Mouse (Mus musculus) neural tube, embryonic 12.5 days (tissue): ENCODE measurements around the gene Hist3h2a. TPM values are rescaled to one million over a fixed set of nuclear protein-coding genes. Genes with fewer than 3 reads are reported as not detected.
A peak's percentile ranks its signal among the peaks of the same experiment; 100 is the strongest.

Source experiments
- ATAC-seq: fragments of 200-750 bp; cut with Nextera tagmentation; 2 replicates; pipeline ENCODE4 v1.8.0; 2017; ENCODE audit warnings: low read depth, mild to moderate bottlenecking, moderate TSS enrichment, moderate library complexity; ENCODE audit not compliant: low FRiP score
- H3K27ac ChIP-seq: fragments of 300-500 bp; sonication (generic); 2 replicates; pipeline ENCODE4 v1.5.1; 2016
- H3K27me3 ChIP-seq: fragments of 300-500 bp; sonication (generic); replicated peaks from 2 replicates; pipeline ENCODE4 v1.6.1; 2016; ENCODE audit warnings: mild to moderate bottlenecking
- H3K36me3 ChIP-seq: fragments of 300-500 bp; sonication (generic); 2 replicates; pipeline ENCODE4 v1.6.1; 2016; ENCODE audit warnings: mild to moderate bottlenecking
- H3K4me1 ChIP-seq: fragments of 300-500 bp; sonication (generic); 2 replicates; pipeline ENCODE4 v1.6.1; 2016
- H3K4me2 ChIP-seq: fragments of 300-500 bp; sonication (generic); replicated peaks from 2 replicates; pipeline ENCODE4 v1.6.1; 2016; ENCODE audit warnings: mild to moderate bottlenecking
- H3K4me3 ChIP-seq: fragments of 300-500 bp; sonication (generic); 2 replicates; pipeline ENCODE4 v1.5.1; 2016
- H3K9ac ChIP-seq: fragments of 300-500 bp; sonication (generic); 2 replicates; pipeline ENCODE4 v1.6.1; 2016; ENCODE audit warnings: mild to moderate bottlenecking
- H3K9me3 ChIP-seq: fragments of 300-500 bp; sonication (generic); 2 replicates; pipeline ENCODE4 v1.6.1; 2016; ENCODE audit warnings: mild to moderate bottlenecking
- WGBS: fragments of 180-500 bp; shearing (Covaris S2); methylation state at CpG from one replicate; pipeline ENCODE4 v1.1.7; 2016; 5-methylcytosine and 5-hydroxymethylcytosine counted together
- polyA plus RNA-seq: library from polyadenylated mRNA; unstranded; fragments of >200 nt; fragmentation: Nextera tagmentation; extraction: Ambion mirVana; gene quantifications from 2 replicates; pipeline ENCODE4 v1.2.1, GENCODE M21; 2016

Hist3h2a gene
- polyA plus RNA-seq, 1 experiment from 2014 or later, result 91.6 TPM

DNA sequence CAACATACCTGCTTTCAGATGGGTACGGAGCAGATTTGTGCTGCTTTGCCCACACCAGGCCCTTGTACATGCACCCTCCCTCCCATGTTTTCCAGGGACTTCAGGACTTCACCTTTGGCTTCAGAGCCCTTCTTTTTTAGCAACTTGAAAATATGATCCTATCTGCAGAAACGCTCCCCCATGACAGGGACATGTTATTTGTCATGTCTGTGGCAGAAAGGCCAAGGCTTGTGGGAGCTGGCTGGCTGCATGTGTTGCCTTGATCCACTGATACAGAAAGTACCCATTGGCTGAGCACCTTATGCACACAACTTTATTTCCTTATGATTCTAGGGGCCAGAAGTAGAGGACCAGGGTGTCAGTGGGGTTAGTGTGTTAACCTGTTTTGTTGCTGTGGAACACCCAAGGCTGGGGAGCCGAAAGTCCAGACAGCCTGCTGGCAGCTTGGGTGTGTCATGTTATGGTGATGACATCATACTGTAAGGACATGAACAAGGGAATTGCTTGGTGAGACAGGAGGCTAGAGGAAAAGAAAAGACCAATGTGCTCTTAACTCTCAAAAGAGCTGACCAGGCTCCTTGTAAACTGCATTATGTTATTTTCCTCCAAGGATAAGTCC lies 30.9 kb downstream of the Hist3h2a start:
- Histone ChIP-seq H3K36me3 (peaks cover 78% of the 10 kb centered on the region), H3K4me2 (no peak overlapping the region), H3K4me3 (no peak overlapping the region), H3K4me1 (peaks cover 12% of the 10 kb centered on the region), H3K27ac (no peak overlapping the region), H3K9me3 (no peaks in the 10 kb centered on the region), H3K27me3 (no peaks in the 10 kb centered on the region), H3K9ac (no peak overlapping the region)
- 98% methylated on average over 3 of the region's 3 CpGs for WGBS
- ATAC-seq, result no peak

DNA sequence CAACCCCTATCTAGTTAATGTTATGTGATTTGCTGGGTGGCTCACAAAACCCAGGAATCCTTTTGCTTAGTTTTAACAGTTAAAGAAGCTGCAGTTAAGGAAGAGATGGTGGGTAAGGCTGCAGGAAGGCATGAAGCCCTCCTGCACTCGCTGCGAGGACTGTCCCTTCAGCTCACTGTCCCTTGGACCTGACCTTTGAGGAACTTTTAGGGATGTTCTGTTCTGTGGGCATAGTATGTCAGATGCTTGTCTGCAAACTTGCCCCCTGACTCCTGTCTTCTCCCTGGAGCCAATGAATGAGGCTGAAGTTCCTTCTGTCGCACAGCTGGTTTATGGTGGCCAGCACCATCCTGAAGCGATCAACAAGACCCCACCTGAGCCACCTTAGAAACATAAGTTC lies 34.7 kb downstream of the Hist3h2a start:
- Histone ChIP-seq H3K4me1 (peaks cover 3% of the 10 kb centered on the region; the same call in 1 of the 2 replicates), H3K4me2 (no peak overlapping the region), H3K27me3 (peaks cover 9% of the 10 kb centered on the region), H3K4me3 (no peak overlapping the region), H3K27ac (no peak overlapping the region), H3K36me3 (peaks cover 65% of the 10 kb centered on the region), H3K9me3 (no peaks in the 10 kb centered on the region), H3K9ac (no peak overlapping the region)
- no peak for ATAC-seq
- 95% methylated on average over 4 of the region's 4 CpGs for WGBS

DNA sequence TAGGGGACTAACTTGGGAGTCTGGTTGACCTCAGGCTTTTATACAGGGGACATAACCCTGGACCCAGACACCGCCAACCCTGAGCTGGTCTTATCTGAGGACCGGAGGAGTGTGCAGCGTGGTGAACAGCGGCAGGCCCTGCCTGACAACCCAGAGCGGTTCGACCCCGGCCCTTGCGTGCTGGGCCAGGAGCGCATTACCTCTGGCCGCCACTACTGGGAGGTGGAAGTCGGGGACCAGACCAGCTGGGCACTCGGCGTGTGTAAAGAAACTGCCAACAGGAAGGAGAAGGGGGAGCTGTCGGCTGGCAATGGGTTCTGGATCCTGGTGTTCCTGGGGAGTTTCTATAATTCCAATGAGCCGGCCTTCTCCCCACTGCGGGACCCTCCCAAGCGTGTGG lies 35.7 kb downstream of the Hist3h2a start:
- ATAC-seq, result no peak
- H3K4me1 ChIP-seq, result peaks cover 10% of the 10 kb centered on the region; the same call in 1 of the 2 replicates

DNA sequence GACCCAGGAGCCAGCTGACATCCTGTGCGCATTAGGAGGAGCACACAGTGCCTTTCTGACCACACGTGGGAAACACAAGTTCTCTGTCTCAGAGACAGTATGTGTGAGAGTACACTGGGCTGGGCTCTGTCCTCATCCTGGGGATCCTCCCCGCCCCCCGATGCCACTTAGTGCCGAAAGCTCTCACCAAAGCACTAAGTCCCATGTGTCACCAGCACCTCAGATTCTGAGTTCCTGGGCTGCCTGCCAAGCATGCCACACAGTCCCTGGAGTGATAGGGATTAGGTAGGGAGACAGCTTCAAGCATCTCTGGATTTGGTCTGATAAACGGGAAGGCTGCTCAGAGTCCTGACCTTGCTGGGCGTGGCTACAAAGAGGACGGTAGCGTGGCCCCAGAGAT lies 36.3 kb downstream of the Hist3h2a start:
- ATAC-seq, result no peak
- Histone ChIP-seq H3K27me3 (peaks cover 25% of the 10 kb centered on the region), H3K36me3 (peaks cover 49% of the 10 kb centered on the region), H3K4me2 (no peak overlapping the region), H3K4me3 (no peak overlapping the region), H3K9ac (no peak overlapping the region), H3K9me3 (no peaks in the 10 kb centered on the region), H3K4me1 (peaks cover 10% of the 10 kb centered on the region; the same call in 1 of the 2 replicates), H3K27ac (no peak overlapping the region)
- 88% methylated on average over 9 of the region's 9 CpGs for WGBS

More for the DNA sequence above, 35.7 kb downstream of the Hist3h2a start:
- Histone ChIP-seq H3K27me3 (peaks cover 19% of the 10 kb centered on the region), H3K4me2 (no peak overlapping the region), H3K36me3 (peaks cover 56% of the 10 kb centered on the region), H3K9ac (no peak overlapping the region), H3K4me3 (no peak overlapping the region), H3K9me3 (no peaks in the 10 kb centered on the region), H3K27ac (no peak overlapping the region)
- 91% methylated on average over 17 of the region's 17 CpGs for WGBS

DNA sequence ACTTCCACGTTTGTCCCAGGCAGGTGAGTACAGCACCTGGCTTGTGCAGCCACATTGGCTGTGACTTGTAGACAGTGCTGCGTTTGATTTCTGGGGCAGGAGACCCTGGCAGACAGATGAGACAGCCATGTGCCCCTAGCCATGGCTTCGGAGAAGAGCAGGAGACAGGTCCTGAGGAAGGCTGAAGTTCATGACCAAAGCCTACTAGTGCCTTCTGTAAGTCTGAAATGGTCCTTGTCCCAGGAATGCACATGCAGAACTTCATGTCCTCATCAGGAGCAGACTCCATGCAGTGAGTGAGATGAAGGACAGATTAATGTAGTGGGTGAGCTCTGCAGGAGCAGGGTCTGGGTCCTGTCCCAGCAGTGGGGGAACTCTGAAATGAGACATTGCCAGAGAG lies 37.4 kb downstream of the Hist3h2a start:
- Histone ChIP-seq H3K9ac (no peak overlapping the region), H3K36me3 (peaks cover 39% of the 10 kb centered on the region), H3K9me3 (no peaks in the 10 kb centered on the region), H3K27ac (no peak overlapping the region), H3K4me1 (peaks cover 10% of the 10 kb centered on the region; the same call in 1 of the 2 replicates), H3K27me3 (peaks cover 26% of the 10 kb centered on the region), H3K4me2 (no peak overlapping the region), H3K4me3 (no peak overlapping the region)
- 85% methylated on average over 3 of the region's 3 CpGs for WGBS
- ATAC-seq, result no peak

DNA sequence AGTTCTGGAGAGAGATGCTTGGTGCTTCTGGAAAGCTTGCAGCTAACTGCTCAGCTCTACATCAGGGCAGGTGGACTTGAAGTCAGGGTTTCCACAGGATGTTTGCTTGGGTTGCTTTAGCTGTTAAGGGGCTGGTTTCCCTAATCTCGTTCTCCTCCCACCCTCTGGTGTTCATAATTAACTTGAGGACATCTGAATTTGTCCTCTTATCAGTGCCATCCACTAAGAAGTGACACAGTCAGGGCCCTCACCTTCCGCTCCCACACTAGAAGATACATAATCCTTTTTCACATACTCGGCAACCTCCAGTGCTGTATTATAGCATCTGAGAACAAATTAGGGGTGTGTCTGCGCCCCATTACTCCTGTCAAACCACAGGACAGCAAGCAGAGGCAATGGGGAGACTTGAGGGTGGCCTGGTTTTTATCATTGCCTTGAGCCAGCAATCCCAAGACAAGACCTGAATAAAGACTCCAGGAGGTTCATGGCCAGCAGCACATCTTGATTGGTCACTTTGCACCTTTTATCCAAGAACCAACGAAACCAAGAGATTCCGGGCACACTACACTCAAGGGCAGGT lies 38.7 kb downstream of the Hist3h2a start:
- Histone ChIP-seq H3K9me3 (no peaks in the 10 kb centered on the region), H3K4me1 (peaks cover 10% of the 10 kb centered on the region; the same call in 1 of the 2 replicates), H3K4me2 (no peak overlapping the region), H3K4me3 (no peak overlapping the region), H3K36me3 (peaks cover 27% of the 10 kb centered on the region), H3K27me3 (peaks cover 26% of the 10 kb centered on the region), H3K9ac (no peak overlapping the region), H3K27ac (no peak overlapping the region)
- no peak for ATAC-seq
- 85% methylated on average over 6 of the region's 6 CpGs for WGBS

DNA sequence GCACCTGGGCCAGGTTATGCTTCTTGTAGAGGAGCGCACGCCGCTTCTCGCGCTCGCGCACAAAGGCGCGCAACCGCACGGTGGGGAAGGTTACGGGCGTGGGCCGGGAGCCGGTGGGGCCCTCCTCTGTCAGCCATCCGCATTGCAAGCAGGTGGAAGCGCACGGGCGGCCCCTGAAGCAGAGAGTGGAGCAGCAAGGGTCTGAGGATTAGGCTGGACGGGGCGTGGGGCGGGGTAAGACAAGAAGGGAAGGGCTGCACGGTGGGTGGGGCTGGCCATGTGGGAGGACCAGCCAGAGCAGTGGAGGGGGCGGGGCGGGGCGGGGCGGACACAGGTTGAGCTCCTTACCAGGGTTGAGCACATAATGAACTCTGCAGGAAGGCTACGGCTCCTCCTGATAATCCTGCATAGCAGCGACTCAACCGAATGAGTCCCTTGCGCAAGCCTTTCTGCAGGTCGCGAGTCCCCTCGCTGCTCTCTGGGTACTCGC lies 39.9 kb downstream of the Hist3h2a start:
- Histone ChIP-seq H3K9ac (0 out of 2 replicates have a peak overlapping the region, but pooled peaks have one; percentile 9), H3K27ac (no peak overlapping the region), H3K36me3 (peaks cover 15% of the 10 kb centered on the region), H3K9me3 (no peaks in the 10 kb centered on the region), H3K4me1 (peaks cover 10% of the 10 kb centered on the region; the same call in 1 of the 2 replicates), H3K4me2 (peak overlapping the region; percentile 61), H3K27me3 (peaks cover 26% of the 10 kb centered on the region), H3K4me3 (peak overlapping the region; percentile 30)
- peak; percentile 50; the same call in 1 of the 2 replicates for ATAC-seq
- WGBS, result 1% methylated on average over 33 of the region's 35 CpGs

DNA sequence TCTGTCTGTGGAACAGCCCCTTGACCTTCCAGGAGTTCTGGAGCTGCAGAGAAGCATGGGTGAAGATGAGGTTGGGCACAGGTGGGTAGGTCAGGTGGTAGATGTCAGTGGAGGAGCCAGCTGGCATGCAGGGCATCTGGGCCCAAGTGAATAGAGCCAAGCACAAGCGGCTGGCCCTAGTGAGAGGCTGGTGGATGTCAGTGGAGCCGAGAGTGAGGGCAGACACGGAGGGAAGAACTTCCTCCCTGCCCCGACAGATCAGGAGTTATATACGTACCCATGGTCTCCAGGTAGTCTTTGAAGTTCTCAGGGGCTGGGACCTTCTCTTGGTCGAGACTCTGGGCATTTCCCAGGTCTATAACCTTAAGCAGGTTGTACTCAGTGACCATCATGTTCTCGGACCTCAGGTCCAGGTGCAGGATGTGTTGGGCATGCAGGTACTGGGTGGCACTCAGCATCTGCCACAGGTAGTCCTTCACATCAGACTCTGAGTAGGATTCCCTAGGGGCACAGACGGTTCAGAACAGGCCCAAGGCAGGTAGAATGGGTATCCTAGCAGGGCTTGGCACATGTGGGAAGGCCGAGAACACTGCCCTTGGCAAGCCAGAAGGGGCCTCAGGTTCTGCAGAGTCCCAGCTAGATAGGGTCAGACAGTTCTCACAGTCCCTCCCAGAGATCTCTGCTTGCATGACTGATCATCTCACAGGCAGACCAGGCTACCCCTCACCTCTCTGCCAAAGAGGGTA lies 40.7 kb downstream of the Hist3h2a start:
- H3K4me3 ChIP-seq, result no peak overlapping the region
- peaks cover 26% of the 10 kb centered on the region for H3K27me3 ChIP-seq
- peak overlapping the region; percentile 61 for H3K4me2 ChIP-seq

DNA sequence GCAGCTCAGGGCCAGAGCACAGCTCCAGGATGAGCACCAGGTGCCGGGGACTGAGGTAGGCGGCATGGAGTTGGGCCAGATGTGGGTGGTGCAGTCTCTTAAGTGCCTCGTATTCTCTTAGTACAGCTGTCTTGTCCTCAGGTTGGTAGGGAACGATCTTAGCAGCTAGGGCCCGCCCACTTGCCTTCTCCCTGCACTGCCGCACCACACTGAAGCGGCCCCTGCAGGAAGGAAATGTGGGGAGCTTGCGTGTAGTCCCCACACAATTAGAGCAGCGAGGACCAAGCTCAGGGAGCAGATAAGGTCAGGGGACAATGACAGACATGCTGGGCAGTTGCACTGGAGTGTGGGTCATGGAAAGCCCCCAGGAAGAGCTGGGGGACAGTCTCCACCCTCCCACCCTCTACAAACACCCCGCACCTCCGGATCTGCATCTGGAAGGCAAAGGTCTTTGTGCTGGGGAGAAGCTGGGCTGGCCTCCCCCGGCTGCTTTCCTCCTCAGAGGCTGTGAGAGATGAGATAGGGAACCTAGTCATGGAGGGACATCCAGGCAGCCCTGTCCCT lies 41.4 kb downstream of the Hist3h2a start:
- Histone ChIP-seq H3K4me2 (no peak overlapping the region), H3K9ac (no peak overlapping the region), H3K9me3 (no peaks in the 10 kb centered on the region), H3K4me3 (no peak overlapping the region), H3K27me3 (peaks cover 26% of the 10 kb centered on the region), H3K27ac (no peak overlapping the region), H3K4me1 (peaks cover 10% of the 10 kb centered on the region; the same call in 1 of the 2 replicates), H3K36me3 (peaks cover under 1% of the 10 kb centered on the region; the same call in 1 of the 2 replicates)
- 51% methylated on average over 12 of the region's 12 CpGs for WGBS
- ATAC-seq, result no peak

More for the DNA sequence above, 40.7 kb downstream of the Hist3h2a start:
- Histone ChIP-seq H3K4me1 (peaks cover 10% of the 10 kb centered on the region; the same call in 1 of the 2 replicates), H3K9me3 (no peaks in the 10 kb centered on the region), H3K9ac (no peak overlapping the region), H3K36me3 (peaks cover 7% of the 10 kb centered on the region; the same call in 1 of the 2 replicates), H3K27ac (no peak overlapping the region)
- 78% methylated on average over 9 of the region's 9 CpGs for WGBS
- ATAC-seq, result no peak

DNA sequence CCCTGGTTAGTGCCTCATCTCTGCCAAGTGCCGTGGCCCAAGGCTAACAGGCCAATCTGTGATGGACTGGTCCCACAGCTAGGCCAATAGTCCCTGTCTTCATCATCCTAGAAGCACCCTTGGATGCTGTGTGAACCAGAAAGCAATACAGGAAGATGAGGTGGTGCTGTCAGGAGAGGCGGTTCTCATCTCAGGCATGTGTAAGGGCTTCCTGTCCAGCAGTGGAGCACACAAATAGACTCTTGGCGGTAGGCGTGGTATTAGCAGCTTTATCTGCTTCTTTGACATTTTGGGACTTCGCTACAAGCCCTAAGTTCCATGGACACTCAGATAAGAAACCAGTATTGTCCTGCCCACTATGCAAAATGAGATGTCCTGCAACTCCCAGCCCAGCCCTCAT lies 43.1 kb downstream of the Hist3h2a start:
- 86% methylated on average over 5 of the region's 5 CpGs for WGBS
- no peak overlapping the region for H3K27ac ChIP-seq
- peaks cover 26% of the 10 kb centered on the region for H3K27me3 ChIP-seq
- no peak for ATAC-seq
- H3K36me3 ChIP-seq, result no peaks in the 10 kb centered on the region
- H3K9me3 ChIP-seq, result no peaks in the 10 kb centered on the region
- no peak overlapping the region for H3K4me3 ChIP-seq
- H3K4me1 ChIP-seq, result peaks cover 10% of the 10 kb centered on the region; the same call in 1 of the 2 replicates
- H3K9ac ChIP-seq, result no peak overlapping the region
- H3K4me2 ChIP-seq, result no peak overlapping the region

DNA sequence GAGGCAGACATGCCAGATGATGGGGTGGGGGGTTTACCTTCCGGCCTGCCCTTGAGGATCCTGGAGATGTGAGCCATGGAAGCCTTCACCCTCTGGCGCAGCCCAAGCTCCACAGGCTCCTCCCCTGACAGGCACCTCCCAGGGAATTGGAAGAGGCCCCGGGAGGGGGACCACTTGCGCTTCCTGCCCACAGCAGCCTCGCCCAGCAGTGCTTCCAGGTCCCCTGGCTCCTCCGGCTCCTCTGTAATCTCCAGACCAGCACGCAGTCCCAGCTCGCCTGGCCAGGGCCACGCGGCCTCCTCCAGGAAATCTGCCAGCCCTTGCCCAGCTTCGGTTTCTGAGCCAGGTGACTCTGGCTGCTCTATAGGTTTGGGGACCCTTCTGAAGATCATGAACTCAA lies 44.7 kb downstream of the Hist3h2a start:
- Histone ChIP-seq H3K9ac (no peak overlapping the region), H3K27me3 (peaks cover 17% of the 10 kb centered on the region), H3K9me3 (no peaks in the 10 kb centered on the region), H3K4me3 (no peak overlapping the region), H3K27ac (no peak overlapping the region), H3K36me3 (no peaks in the 10 kb centered on the region), H3K4me2 (no peak overlapping the region), H3K4me1 (peaks cover 7% of the 10 kb centered on the region; the same call in 1 of the 2 replicates)
- no peak for ATAC-seq
- 60% methylated on average over 11 of the region's 11 CpGs for WGBS

DNA sequence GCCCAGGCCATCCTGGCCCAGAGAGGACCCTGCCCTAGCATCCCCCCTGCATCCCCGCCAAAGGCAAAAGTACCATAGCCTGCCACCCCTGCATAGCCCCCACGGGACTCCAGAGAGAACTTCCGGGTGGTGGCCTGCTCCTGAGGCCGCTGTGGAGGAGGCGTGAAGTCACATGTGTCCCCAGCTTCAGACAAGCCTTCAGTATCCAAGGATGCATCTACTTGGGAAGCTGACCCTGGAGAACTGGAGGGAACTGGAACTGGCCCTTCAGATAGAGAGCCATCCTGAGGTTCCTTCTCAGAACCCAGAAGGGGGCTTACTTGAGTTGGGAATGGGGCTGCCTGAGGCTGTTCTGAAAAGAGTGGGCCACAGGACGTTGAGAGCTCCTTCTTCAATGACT lies 45.3 kb downstream of the Hist3h2a start:
- H3K27me3 ChIP-seq, result peaks cover 10% of the 10 kb centered on the region
- no peak overlapping the region for H3K4me2 ChIP-seq
- no peak for ATAC-seq
- H3K36me3 ChIP-seq, result no peaks in the 10 kb centered on the region
- no peak overlapping the region for H3K4me3 ChIP-seq
- no peak overlapping the region for H3K27ac ChIP-seq
- H3K4me1 ChIP-seq, result no peaks in the 10 kb centered on the region
- H3K9me3 ChIP-seq, result no peaks in the 10 kb centered on the region
- WGBS, result 85% methylated on average over 6 of the region's 6 CpGs
- no peak overlapping the region for H3K9ac ChIP-seq
